Comparison of ENCODE assay signal across 17 mouse cellular contexts in the genomic region with DNA sequence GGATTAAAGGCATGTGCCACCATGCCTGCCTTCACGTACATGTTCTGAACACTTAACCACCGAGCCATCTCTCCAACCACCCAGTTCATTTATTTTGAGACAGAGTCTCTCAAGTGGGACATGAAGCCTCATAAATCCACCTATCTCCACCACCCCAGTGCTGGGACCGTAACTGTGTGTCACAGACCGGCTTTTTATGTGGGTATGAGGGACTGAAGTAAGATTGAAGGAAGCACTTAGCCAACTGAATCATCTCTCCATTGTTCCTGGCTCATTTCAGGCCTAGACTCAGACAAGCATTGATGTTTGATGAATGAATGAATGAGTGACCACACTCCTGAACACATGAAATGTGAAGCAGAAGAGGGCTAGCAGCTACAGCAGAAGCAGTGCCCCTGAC. TPM values are rescaled to one million over a fixed set of nuclear protein-coding genes. Genes with fewer than 3 reads are reported as not detected.
DNase-seq lines count a peak whose midpoint lies in the region; TF ChIP-seq lines count a peak whose summit lies in the region.
"Had no signal": no experiment of that assay in that cellular context is flagged by ENCODE, and none has a peak within 500 bp of the region (broad histone marks: within the 10 kb centered on the region; RNA-seq: fewer than 3 reads in every experiment).

No protein-coding gene starts in this region.

- no peak for TF ChIP-seq POLR2A in testis, adult 2 months (IDR thresholded peaks at IDR 0.05; ENCODE audit: control insufficient read depth, low read depth, low read length)

- no peaks in the 10 kb centered on the region for H3K36me3 ChIP-seq in testis, adult 2 months (ENCODE audit: control insufficient read depth, insufficient read depth, low read length)

- H3K27ac ChIP-seq in gastrocnemius, adult 2 months: peak overlapping the region; percentile 12
- H3K27ac ChIP-seq in testis, adult 2 months (ENCODE audit: control insufficient read depth, insufficient read depth, low read depth, low read length): no peak overlapping the region
- H3K27ac ChIP-seq: embryonic facial prominence, embryonic 10.5 days; embryonic facial prominence, embryonic 13.5 days; forebrain, embryonic 15.5 days; heart, embryonic 10.5 days; heart, embryonic 13.5 days; hindbrain, embryonic 14.5 days; hindbrain, postnatal 0 days had no signal

- intact Hi-C loops in gastrocnemius, adult 2 months (cut with DNase I): no loop called here

- no peaks in the 10 kb centered on the region for H3K27me3 ChIP-seq in testis, adult 2 months (ENCODE audit: control insufficient read depth, insufficient read depth, low read length)
- H3K27me3 ChIP-seq: CH12.LX; embryonic facial prominence, embryonic 13.5 days; forebrain, embryonic 12.5 days; forebrain, embryonic 15.5 days; Patski had no signal

- DNase-seq in cerebellum, adult 11-12 months: peak; percentile 28
- no peak for DNase-seq in cerebellum, postnatal 10 days
- DNase-seq in gastrocnemius, adult 2 months: no peak
- DNase-seq in gastrocnemius, adult 18-20 months (ENCODE audit: low spot score): no peak
- no peak for DNase-seq in testis, postnatal 14 days (ENCODE audit: low spot score)

- H3K4me1 ChIP-seq in testis, adult 2 months (ENCODE audit: control insufficient read depth, insufficient read depth, low read length): peaks cover 10% of the 10 kb centered on the region

- TF ChIP-seq CTCF in gastrocnemius, adult 2 months (IDR thresholded peaks at IDR 0.05): no peak
- no peak for TF ChIP-seq CTCF in testis, adult 2 months (IDR thresholded peaks at IDR 0.05; ENCODE audit: control insufficient read depth, insufficient read depth, insufficient replicate concordance, low read depth, low read length)

- no peak overlapping the region for H3K4me3 ChIP-seq in gastrocnemius, adult 2 months
- H3K4me3 ChIP-seq in testis, adult 2 months (ENCODE audit: control insufficient read depth, low read depth, low read length): peak overlapping the region; percentile 15
- H3K4me3 ChIP-seq: embryonic facial prominence, embryonic 10.5 days; embryonic facial prominence, embryonic 13.5 days; erythroblast, embryonic 14.5 days; forebrain, embryonic 12.5 days; forebrain, embryonic 15.5 days; heart, embryonic 10.5 days; heart, embryonic 13.5 days had no signal

RNA-seq across cellular contexts. Expression of gene Grk2, which starts 3.3 kb away (rescaled TPM):
- total RNA-seq in gastrocnemius, adult 2 months (2021): 10 to 100 TPM; 56.6 to 61.2 TPM
- 10 to 100 TPM; 50.7 to 60.8 TPM for total RNA-seq in gastrocnemius, adult 18-20 months (2021)
- 10.7 and 12.0 TPM in 2 replicates for polyA plus RNA-seq in testis, adult 2 months (2012; rRNA removed)

RNA-seq across cellular contexts. Expression of gene Ankrd13d, which starts 26.4 kb away (rescaled TPM):
- total RNA-seq in gastrocnemius, adult 2 months (2021): under 1 TPM; 0.45 to 0.64 TPM
- under 1 TPM; 0.16 to 0.81 TPM for total RNA-seq in gastrocnemius, adult 18-20 months (2021)
- 4.3 and 6.1 TPM in 2 replicates for polyA plus RNA-seq in testis, adult 2 months (2012; rRNA removed)

RNA-seq across cellular contexts. Expression of gene Ssh3, which starts 40.3 kb away (rescaled TPM):
- total RNA-seq in gastrocnemius, adult 2 months (2021): 1 to 10 TPM; 3.3 to 3.9 TPM
- total RNA-seq in gastrocnemius, adult 18-20 months (2021): 1 to 10 TPM; 2.8 to 3.4 TPM
- 6.3 and 7.1 TPM in 2 replicates for polyA plus RNA-seq in testis, adult 2 months (2012; rRNA removed)
